Mouse (Mus musculus): ENCODE results near the gene Gm13691.
"Not testable (repeated sequence)": the region's sequence is repeated elsewhere in the genome, so short reads cannot be mapped to it uniquely, and the experiment has no call there.

The Gm13691 gene

DNA sequence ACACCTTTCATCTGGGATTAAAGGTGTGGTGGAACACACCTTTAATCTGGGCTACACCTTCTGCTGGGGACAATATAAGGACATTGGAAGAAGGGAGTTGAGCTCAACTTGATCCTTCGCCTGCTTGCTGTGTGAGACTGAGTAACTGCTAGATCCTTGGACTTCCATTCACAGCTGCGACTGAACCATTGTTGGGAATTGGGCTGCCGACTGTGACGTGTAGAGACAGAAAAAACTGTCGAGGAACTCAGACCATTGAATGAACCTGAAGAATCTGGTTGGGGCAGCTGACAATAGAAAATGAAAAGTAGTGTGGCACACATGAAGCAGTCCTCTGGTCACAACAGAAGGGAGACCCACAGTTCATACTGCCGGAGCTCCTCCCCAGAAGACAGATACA is at the start of gene Gm13691:
TSS of gene Gm13691 (plus strand) at position 301 of the 400 bp plus-strand sequence.
- DNase-seq (ENCODE audit: extremely low read depth, insufficient read length, low spot score) = not testable (repeated sequence)

DNA sequence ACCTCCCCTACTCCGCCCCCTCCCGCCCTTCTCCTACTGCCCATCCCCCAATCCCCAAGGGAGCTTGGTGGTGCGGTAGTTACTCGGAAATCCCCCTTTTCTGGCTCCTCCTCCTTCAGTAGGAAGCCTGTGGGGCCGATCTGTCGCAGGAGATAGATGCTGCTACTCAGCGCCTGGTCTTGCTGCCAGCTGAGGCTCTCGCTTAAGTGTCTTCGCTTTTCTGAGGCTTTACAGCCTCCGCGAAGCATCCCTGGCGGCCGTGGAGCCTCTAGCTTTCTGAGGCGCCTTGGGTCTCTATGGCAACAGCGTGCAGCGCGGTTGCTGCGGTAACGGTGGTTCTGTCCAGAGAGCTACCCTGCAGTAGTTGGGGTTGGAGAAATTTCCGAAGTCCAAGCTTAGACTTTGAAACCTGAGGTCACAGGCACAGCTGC is 49.4 kb upstream of the Gm13691 start, which contains the start of gene Zswim2:
TSS of gene Zswim2 (minus strand) at position 298 of the 431 bp plus-strand sequence.
- DNase-seq (ENCODE audit: extremely low read depth, insufficient read length, low spot score) = no peak

GRCm38 (mm10) chr2:83941378-83941777 is 49.0 kb upstream of the Gm13691 start:
- no peak for DNase-seq (ENCODE audit: extremely low read depth, insufficient read length, low spot score)

- no peak for DNase-seq (ENCODE audit: extremely low read depth, insufficient read length, low spot score)
Measured at GRCm38 (mm10) chr2:83941792-83942191, 48.6 kb upstream of the Gm13691 start.

GRCm38 (mm10) chr2:83955393-83955792 is 35.0 kb upstream of the Gm13691 start, which contains the start of gene Gm13698:
TSS of gene Gm13698 (plus strand) at chr2:83955693.
- not testable (repeated sequence) for DNase-seq (ENCODE audit: extremely low read depth, insufficient read length, low spot score)

DNA sequence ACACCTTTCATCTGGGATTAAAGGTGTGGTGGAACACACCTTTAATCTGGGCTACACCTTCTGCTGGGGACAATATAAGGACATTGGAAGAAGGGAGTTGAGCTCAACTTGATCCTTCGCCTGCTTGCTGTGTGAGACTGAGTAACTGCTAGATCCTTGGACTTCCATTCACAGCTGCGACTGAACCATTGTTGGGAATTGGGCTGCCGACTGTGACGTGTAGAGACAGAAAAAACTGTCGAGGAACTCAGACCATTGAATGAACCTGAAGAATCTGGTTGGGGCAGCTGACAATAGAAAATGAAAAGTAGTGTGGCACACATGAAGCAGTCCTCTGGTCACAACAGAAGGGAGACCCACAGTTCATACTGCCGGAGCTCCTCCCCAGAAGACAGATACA is 29.1 kb upstream of the Gm13691 start, which contains the start of gene Gm13693:
TSS of gene Gm13693 (plus strand) at position 301 of the 400 bp plus-strand sequence.
- DNase-seq (ENCODE audit: extremely low read depth, insufficient read length, low spot score) = not testable (repeated sequence)

- not testable (repeated sequence) for DNase-seq (ENCODE audit: extremely low read depth, insufficient read length, low spot score)
Measured at GRCm38 (mm10) chr2:83967013-83967412, 23.3 kb upstream of the Gm13691 start, which contains the start of gene Gm13695. TSS of gene Gm13695 (plus strand) at chr2:83967313.

DNA sequence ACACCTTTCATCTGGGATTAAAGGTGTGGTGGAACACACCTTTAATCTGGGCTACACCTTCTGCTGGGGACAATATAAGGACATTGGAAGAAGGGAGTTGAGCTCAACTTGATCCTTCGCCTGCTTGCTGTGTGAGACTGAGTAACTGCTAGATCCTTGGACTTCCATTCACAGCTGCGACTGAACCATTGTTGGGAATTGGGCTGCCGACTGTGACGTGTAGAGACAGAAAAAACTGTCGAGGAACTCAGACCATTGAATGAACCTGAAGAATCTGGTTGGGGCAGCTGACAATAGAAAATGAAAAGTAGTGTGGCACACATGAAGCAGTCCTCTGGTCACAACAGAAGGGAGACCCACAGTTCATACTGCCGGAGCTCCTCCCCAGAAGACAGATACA is 17.5 kb upstream of the Gm13691 start, which contains the start of gene Gm13696:
TSS of gene Gm13696 (plus strand) at position 301 of the 400 bp plus-strand sequence.
- DNase-seq (ENCODE audit: extremely low read depth, insufficient read length, low spot score) = not testable (repeated sequence)

GRCm38 (mm10) chr2:83978633-83979032 is 11.7 kb upstream of the Gm13691 start, which contains the start of gene Gm13694:
TSS of gene Gm13694 (plus strand) at chr2:83978933.
- DNase-seq (ENCODE audit: extremely low read depth, insufficient read length, low spot score) = not testable (repeated sequence)

DNA sequence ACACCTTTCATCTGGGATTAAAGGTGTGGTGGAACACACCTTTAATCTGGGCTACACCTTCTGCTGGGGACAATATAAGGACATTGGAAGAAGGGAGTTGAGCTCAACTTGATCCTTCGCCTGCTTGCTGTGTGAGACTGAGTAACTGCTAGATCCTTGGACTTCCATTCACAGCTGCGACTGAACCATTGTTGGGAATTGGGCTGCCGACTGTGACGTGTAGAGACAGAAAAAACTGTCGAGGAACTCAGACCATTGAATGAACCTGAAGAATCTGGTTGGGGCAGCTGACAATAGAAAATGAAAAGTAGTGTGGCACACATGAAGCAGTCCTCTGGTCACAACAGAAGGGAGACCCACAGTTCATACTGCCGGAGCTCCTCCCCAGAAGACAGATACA is 5.9 kb upstream of the Gm13691 start, which contains the start of gene Gm13697:
TSS of gene Gm13697 (plus strand) at position 301 of the 400 bp plus-strand sequence.
- DNase-seq (ENCODE audit: extremely low read depth, insufficient read length, low spot score) = not testable (repeated sequence)

DNA sequence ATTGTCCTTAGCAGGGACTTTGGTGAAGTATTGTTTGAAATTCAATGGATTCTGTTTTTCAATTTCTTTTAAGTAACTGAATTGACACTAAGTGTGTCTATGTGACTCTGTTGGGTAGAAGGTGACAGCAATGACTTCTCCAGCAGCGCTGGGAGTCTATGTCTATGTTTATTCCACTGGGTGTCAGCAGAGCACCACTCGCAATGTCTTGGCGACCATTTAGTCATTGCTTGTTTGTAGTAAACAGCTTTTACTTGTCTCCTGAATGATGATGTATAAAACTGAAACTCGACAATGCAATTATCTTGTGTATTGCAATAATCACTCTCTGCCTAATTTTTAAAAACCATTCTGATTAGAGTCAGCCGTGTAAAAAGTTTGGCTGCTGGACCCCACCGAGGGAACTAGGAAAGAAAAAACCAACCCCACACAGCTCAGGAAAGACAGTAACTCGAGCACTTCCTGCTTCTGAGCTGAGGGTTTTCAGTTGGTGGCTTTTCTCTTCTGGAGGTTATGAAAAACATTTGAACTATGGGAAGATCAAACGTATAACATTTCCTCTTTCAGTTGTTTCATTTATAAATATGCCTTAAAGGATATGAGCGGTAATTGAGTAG is 3.4 kb downstream of the Gm13691 start:
- DNase-seq (ENCODE audit: extremely low read depth, insufficient read length, low spot score) = not testable (repeated sequence)

DNA sequence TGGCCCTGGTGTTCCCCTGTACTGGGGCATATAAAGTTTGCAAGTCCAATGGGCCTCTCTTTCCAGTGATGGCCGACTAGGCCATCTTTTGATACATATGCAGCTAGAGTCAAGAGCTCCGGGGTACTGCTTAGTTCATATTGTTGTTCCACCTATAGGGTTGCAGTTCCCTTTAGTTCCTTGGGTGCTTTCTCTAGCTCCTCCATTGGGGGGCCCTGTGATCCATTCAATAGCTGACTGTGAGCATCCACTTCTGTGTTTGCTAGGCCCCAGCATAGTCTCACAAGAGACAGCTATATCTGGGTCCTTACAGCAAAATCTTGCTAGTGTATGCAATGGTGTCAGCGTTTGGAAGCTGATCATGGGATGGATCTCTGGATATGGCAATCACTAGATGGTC is 4.2 kb downstream of the Gm13691 start:
- DNase-seq (ENCODE audit: extremely low read depth, insufficient read length, low spot score) = not testable (repeated sequence)

GRCm38 (mm10) chr2:84008913-84009312 is 18.6 kb downstream of the Gm13691 start:
- no peak for DNase-seq (ENCODE audit: extremely low read depth, insufficient read length, low spot score)

GRCm38 (mm10) chr2:84009818-84010217 is 19.5 kb downstream of the Gm13691 start:
- DNase-seq (ENCODE audit: extremely low read depth, insufficient read length, low spot score) = no peak

DNA sequence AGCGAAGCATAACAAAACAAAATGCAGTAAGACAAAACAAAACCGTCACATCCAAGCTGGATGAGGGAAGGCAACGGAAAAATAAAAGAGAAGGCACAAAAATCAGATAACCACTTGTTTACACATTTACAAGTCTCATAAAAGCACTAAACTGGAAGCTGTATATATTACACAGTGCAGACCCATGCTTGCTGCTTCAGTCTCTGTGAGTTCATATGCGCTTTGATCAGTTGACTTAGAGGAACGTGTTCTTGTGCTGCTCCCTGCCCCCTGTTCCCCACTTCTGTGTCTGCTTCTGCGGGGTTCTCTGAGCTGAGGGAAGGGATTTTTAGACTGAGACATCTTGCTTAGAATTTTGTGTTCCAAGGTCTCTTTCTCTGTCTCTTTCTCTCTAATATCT is 24.2 kb downstream of the Gm13691 start:
- DNase-seq (ENCODE audit: extremely low read depth, insufficient read length, low spot score) = no peak

- DNase-seq (ENCODE audit: extremely low read depth, insufficient read length, low spot score) = not testable (repeated sequence)
Measured at GRCm38 (mm10) chr2:84016291-84016690, 25.9 kb downstream of the Gm13691 start.

DNA sequence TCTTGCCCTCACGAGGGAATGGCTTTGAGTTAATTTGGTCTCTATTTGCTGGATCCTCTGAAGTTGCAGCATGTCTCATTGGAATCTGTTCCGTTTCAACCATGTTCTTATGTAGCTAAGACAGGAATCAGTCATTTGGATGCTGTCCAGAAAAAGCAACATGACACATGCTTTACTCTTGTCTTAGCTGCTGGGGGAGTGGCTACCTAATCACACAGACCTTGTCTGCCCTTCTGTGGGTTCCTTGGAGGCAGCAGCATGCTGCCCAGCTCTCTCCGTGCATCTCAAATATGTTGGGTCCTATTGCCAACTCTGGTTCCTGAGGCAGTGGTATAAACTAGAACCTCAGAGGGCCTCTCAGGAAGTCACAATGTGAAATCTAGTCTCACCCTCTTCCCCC is 28.0 kb downstream of the Gm13691 start:
- peak; percentile 9 for DNase-seq (ENCODE audit: extremely low read depth, insufficient read length, low spot score)

GRCm38 (mm10) chr2:84019519-84020305 is 29.4 kb downstream of the Gm13691 start:
- DNase-seq (ENCODE audit: extremely low read depth, insufficient read length, low spot score) = no peak

- DNase-seq (ENCODE audit: extremely low read depth, insufficient read length, low spot score) = no peak
Measured at GRCm38 (mm10) chr2:84021930-84022329, 31.6 kb downstream of the Gm13691 start.

DNA sequence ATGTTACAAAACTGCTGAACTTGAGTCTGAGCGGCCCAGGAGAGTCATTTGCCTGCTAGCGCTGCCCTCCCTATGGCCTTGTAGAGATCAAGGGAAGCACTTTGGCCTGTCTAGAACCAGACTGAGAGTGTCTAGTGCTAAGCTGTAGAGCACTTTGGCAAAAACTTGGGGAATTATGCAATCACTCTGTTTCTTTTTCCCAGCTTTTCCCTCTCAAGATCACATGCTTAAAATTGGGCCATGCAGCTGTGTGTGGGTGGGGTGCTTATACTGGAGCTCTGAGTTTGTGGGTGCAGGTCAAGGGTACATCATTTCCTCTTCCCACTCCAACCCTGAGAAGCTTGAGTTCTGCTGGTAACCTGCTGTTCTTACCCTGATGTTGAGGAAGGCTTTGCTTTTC is 32.6 kb downstream of the Gm13691 start:
- no peak for DNase-seq (ENCODE audit: extremely low read depth, insufficient read length, low spot score)

- no peak for DNase-seq (ENCODE audit: extremely low read depth, insufficient read length, low spot score)
Measured at GRCm38 (mm10) chr2:84023319-84023718, 33.0 kb downstream of the Gm13691 start.

Measured in 3134 (cell line).